Mouse (Mus musculus) heart, adult 18-20 months (tissue): ENCODE data around the gene 1700029H14Rik. TPM values are rescaled to one million over a fixed set of nuclear protein-coding genes. Genes with fewer than 3 reads are reported as not detected.

Experiments used
- DNase-seq, 2 experiments: peaks; one replicate each; pipeline ENCODE4 v3.0.0; 2021 to 2022; ENCODE audit warnings: mixed read lengths in 1 of 2
- total RNA-seq, 2 experiments: library from RNA; stranded (reverse); gene quantifications; 2 replicates each; pipeline ENCODE4 v1.2.3; 2021

Gene 1700029H14Rik
- total RNA-seq, 2 experiments from 2014 or later, result not detected

- no peak for DNase-seq
Observed at GRCm38 (mm10) chr8:13541526-13541925, 20.7 kb downstream of the 1700029H14Rik start.

DNA sequence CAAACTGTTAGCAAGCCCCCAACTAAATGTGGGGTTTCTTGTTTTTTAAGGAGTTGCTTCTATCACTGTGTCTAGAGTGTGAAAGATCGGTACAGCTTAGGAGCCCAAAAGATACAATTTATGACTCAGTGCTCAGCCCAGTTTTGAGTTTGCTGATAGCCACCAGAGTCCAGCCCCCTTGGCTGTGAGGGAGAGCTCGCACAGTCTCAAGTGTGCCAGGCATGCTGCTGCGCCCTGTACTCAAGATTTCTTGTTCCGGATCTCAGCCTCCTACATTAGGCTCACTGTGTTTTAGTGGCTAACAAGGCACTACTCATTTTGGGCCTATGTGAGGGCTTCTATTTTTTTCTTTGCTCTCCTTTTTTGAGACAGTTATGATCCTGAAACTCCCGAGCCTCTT, 22.1 kb downstream of the 1700029H14Rik start:
- DNase-seq, result no peak

GRCm38 (mm10) chr8:13538821-13539220, 23.4 kb downstream of the 1700029H14Rik start:
- DNase-seq, result peak; percentile 81 to 89

DNA sequence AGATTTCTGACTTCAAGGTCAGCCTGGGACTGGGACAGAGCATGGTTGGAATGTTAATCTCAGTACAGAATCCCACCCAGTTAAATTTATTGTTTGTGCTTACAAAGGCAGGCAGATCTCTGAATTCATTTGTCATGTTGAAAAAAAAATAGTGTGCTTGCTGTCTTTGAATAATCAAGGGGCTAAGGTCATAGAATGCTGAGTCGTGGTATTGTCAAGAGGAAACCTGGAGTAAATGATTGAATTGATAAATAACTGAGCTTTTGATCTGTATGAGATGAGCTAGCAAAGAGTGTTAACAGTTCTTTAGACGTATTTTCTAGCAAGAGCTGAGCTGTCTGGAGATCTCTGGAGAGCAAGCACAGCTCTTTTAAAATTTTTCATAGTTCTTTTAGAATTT, 25.2 kb downstream of the 1700029H14Rik start:
- DNase-seq, result no peak

- no peak for DNase-seq
Observed at GRCm38 (mm10) chr8:13533123-13533522, 29.1 kb downstream of the 1700029H14Rik start.

- peak; percentile 36 to 39 for DNase-seq
Observed at GRCm38 (mm10) chr8:13531602-13532171, 30.6 kb downstream of the 1700029H14Rik start.

GRCm38 (mm10) chr8:13530941-13531340, 31.3 kb downstream of the 1700029H14Rik start:
- DNase-seq, result peak; percentile 91 to 95

- peak in 1 of 2 experiments; percentile 29 for DNase-seq
Observed at GRCm38 (mm10) chr8:13530401-13530800, 31.9 kb downstream of the 1700029H14Rik start.

DNA sequence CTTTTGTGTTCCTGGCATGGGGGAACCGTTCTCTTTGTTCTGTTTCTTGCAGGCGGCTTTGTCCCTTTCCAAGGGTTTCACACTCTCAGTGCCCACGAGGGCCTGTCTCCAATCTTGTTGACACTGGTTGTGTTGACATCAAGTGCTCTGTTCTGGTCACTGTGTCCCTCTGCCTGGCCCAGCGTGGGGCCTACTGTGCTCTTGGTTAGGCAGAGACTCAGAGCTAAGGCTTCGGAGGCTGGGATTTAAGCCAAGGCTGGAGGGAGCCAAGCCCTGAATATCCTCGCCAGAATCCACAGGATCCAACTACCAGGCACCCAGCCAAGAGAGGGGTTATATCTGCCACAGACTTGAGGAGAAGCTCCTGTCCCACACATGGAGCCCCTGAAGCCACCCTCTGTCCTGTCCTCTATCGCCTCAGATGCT, 32.4 kb downstream of the 1700029H14Rik start:
- DNase-seq, result peak; percentile 93 to 95

GRCm38 (mm10) chr8:13529011-13529840, 33.0 kb downstream of the 1700029H14Rik start:
- DNase-seq, result no peak

DNA sequence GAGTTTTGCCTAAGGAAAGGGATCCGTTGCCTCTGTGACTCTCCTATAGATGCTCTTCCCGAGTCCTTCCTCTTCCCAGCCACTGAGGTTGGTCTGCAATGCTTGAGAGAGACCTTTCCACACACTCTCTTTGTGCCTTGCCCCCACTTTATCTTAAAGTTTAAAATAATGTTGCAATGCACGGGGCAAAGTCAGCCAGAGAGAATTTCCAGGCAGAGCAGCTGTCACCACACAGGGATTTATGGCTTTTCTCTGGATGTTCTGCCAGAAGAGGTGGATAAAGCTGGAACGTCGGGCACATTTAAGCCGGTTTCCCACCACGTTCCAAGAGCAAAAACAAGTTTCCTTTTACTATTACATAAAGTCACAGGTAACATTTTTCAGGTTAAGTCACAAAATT, 40.9 kb downstream of the 1700029H14Rik start:
- DNase-seq, result no peak

DNA sequence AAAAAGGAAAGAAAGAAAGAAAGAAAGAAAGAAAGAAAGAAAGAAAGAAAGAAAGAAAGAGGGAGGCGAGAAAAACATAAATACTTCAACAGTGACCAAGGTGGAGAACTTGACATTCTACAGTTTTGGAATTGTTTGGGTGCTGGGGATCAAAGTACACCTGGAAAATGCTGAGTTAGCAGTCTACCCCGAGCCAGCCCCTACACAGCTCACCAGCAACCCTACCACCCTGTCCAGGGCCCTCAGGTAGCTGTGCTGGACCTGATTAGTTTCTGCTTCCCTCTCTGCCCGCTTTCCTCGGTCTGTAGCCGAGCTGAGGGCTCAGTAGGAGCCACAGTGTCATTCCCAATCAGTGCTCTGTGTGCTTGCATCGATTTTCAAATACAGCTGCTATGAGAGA, 41.9 kb downstream of the 1700029H14Rik start:
- no peak for DNase-seq

DNA sequence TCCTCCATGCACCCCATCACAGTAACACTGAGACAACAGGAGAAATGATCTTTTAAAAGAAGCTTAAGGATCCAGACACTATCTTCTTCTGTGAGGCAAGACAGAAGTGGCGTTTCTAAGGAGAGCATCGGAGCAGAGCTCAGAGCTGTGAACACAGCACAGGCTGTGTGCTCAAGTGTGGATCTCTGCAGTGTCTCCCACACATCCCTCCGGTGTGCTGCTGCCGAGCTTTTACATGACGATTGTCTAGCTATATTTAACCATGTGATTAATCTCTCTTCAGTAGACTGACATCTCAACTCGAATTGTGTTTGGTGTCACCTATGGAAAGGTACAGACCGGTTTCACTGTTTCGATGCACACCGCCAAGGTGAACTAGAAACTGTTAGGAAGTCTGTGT, 42.8 kb downstream of the 1700029H14Rik start:
- no peak for DNase-seq

DNA sequence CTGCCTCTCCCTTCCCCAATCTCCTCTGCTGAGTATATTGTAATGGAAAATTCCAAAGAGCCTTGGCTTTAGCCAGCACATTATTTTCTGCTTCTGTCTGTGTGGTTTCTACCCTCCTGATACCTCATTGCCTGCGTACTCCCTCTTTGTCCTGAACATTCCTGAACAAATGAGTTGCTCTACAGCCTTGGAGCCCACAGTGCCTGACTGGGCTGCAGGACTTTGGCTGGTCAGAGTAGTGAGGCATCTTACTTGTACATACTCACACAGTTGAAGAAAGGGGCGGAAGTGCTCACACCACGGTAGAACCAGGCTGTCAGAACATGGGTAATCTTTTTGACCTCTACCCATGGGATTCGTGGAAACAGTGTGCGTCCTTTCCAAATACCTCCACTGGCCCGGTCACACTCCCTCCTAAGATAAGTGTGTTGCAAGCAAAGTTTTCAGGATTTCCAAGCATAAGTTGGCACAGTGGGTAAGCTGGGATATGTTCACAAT, 44.9 kb downstream of the 1700029H14Rik start:
- peak; percentile 37 to 41 for DNase-seq

GRCm38 (mm10) chr8:13516728-13517127, 45.5 kb downstream of the 1700029H14Rik start:
- no peak for DNase-seq

GRCm38 (mm10) chr8:13516011-13516442, 46.2 kb downstream of the 1700029H14Rik start:
- peak; percentile 82 for DNase-seq

DNA sequence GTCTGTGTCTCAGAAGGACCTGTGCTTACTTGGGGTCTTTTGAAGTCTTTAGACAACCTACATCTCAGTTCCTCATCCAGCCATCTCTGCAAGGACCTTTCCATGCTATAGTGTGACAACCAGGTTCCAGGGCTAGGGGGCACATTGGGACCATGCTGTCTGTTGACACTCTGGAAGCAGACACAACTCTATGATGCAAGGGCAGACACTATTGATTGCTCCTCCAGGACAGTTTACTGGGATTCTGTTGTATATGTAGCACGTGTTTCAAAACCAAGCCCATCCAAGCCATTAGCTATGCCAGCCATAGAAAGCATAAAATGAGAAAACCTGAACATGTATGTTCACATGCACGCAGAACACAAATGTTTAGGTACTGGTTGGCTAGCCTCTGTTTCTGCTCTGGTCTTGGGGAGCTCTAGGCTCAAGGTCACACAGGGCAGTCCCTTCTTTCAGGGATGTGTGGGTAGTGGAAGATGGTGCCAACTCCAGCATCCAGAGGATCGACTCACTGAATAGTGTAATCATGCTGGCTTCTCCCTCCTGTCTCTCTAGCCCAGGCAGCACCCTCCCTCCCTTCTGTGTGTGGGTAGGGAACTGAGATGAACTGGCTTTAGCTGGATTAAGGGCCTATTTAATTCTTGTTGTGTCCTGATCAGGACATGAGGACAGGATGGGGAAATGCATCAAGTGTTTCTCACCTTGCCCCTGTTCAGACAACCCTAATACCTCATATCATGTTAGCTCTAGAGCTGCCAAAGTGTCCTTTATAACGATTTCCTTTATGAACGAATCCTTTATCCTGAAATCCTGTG, 48.5 kb downstream of the 1700029H14Rik start:
- no peak for DNase-seq

DNA sequence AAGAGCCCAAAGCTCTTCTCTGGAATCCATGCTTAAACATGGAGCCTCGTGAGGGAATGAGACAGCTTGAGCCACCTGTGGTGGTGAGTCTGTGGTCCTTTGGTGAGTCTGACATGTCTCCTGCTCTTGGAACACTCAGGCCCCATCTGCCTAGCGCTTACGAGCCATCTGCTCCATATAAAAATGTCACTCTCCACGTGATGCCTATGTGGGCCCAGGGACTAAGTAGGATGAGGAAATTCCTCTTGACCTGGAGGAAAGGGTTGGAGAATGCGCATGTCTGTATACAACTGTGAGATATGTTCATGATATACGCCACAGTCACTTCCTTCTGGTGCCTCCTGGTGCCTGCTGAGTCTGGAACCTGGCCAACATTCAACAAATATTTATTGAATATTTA, 49.6 kb downstream of the 1700029H14Rik start:
- DNase-seq, result no peak

DNA sequence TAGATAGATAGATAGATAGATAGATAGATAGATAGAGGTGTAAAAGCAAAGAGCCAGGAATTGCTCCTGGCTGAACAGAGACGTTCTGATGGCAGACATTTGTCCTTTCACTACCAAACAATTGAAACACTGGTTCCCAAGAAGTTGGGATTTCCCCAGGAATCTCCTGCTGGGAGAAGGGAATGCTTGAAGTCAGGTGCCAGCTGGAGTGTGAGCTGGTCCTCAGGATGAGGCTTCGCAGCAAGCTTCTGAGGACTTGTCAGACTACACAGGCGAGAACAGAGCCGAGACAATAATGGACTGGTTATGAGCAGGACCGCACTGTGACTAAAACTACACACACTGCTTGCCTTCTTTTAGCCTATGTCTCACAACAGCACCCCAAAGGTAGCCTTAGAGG, 50.2 kb downstream of the 1700029H14Rik start:
- DNase-seq, result no peak

DNA sequence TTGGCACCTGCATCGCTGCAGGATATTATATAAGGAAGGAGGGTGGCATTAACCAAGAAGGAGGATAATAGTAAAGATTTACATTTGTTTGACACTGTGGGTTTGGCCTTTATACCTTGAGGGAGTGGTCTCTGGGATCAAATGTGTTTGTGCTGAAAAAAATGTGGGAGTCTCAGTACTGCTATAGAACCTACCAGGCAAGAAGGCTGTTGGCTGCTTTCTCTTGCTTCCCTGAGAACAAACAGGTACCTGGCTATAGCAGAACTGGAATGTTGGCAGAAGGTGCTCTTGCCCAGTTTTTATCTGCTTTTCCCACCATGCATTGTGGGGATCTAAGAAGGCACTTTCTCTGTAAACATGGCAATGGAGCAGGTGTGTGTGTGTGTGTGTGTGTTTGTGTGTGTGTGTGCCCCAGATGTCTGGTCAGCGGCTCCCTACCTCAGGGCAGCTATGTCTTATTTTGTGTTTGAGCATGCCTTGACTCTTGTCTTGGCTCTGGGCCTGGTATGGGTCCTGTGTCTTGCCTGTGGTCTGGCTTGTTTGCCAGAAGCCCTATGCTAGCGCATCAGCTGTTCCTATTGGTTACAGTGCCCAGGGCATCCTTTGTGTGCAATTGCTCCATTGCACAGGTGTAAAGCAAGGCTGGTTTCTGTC, 54.9 kb downstream of the 1700029H14Rik start:
- DNase-seq, result no peak

DNA sequence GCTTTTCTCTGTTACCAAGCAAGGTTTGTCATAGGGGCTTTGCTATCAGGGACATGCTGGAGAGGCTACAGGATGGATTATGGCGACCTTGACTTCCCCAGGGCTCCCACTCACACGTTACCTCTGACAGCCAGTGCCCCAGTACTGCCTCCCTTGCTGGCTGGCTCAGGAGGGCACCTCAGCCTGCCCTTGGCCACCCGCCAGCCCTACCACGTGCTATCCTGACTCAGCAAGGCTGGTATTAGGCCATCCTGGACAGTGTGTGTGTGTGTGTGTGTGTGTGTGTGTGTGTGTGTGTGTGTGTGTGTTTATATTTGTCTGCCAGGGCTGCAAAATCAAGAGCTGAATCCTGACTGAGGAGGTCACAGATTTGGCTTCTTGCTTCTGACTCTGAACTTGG, 55.4 kb downstream of the 1700029H14Rik start:
- peak; percentile 79 to 86 for DNase-seq
